Mouse (Mus musculus) fibroblast of lung, adult 2 months (primary cell): ENCODE data around the gene Alkbh2.

ENCODE experiments used
- DNase-seq: peaks from one replicate; pipeline ENCODE4 v3.0.0-alpha.2; 2011; ENCODE audit warnings: low read depth

Alkbh2 gene

GRCm38 (mm10) chr5:114146028-114146888 lies 18.2 kb upstream of the Alkbh2 start, which contains the start of gene Acacb:
TSS of gene Acacb (plus strand) at chr5:114146535.
- DNase-seq: no peak

GRCm38 (mm10) chr5:114139175-114139574 lies 11.2 kb upstream of the Alkbh2 start:
- peak; percentile 25 for DNase-seq

- no peak for DNase-seq
These were observed 10.5 kb upstream of the Alkbh2 start for GRCm38 (mm10) chr5:114138277-114139164.

- DNase-seq: no peak
These were observed 9.7 kb upstream of the Alkbh2 start for GRCm38 (mm10) chr5:114137481-114138276.

GRCm38 (mm10) chr5:114135516-114135915 lies 7.5 kb upstream of the Alkbh2 start:
- no peak for DNase-seq

- peak; percentile 25 for DNase-seq
These were observed 6.1 kb upstream of the Alkbh2 start for GRCm38 (mm10) chr5:114134091-114134534.

GRCm38 (mm10) chr5:114132841-114133240 lies 4.8 kb upstream of the Alkbh2 start:
- no peak for DNase-seq

GRCm38 (mm10) chr5:114131521-114131840 lies 3.5 kb upstream of the Alkbh2 start:
- peak; percentile 27 for DNase-seq

- peak; percentile 69 for DNase-seq
These were observed 2.9 kb upstream of the Alkbh2 start for GRCm38 (mm10) chr5:114130698-114131520.

GRCm38 (mm10) chr5:114130211-114130605 lies 2.2 kb upstream of the Alkbh2 start, which contains the start of gene Ung:
TSS of gene Ung (plus strand) at chr5:114130386.
- DNase-seq: no peak

GRCm38 (mm10) chr5:114129550-114130210 lies 1.7 kb upstream of the Alkbh2 start:
- no peak for DNase-seq

- DNase-seq: no peak
These were observed 1.3 kb downstream of the Alkbh2 start for GRCm38 (mm10) chr5:114126499-114127244.

GRCm38 (mm10) chr5:114126008-114126407 lies 2.0 kb downstream of the Alkbh2 start:
- no peak for DNase-seq

GRCm38 (mm10) chr5:114119806-114120205 lies 8.2 kb downstream of the Alkbh2 start:
- no peak for DNase-seq

GRCm38 (mm10) chr5:114116586-114116985 lies 11.4 kb downstream of the Alkbh2 start:
- no peak for DNase-seq

- DNase-seq: no peak
These were observed 13.0 kb downstream of the Alkbh2 start for GRCm38 (mm10) chr5:114115030-114115429.

- DNase-seq: no peak
These were observed 14.7 kb downstream of the Alkbh2 start for GRCm38 (mm10) chr5:114113334-114113733.

- no peak for DNase-seq
These were observed 21.6 kb downstream of the Alkbh2 start for GRCm38 (mm10) chr5:114106391-114106935.

- no peak for DNase-seq
These were observed 25.2 kb downstream of the Alkbh2 start for GRCm38 (mm10) chr5:114102807-114103206.
